Mouse (Mus musculus): ENCODE data around the gene Gm6676. TPM values are rescaled to one million over a fixed set of nuclear protein-coding genes. Genes with fewer than 3 reads are reported as not detected.
A peak's percentile ranks its signal among the peaks of the same experiment; 100 is the strongest.
"Not testable (repeated sequence)": the region's sequence is repeated elsewhere in the genome, so short reads cannot be mapped to it uniquely, and the experiment has no call there.

The Gm6676 gene
- polyA plus RNA-seq (2012; rRNA removed) (not detected in 2 replicates), polyA plus RNA-seq (2014; fragmentation: Nextera tagmentation; extraction: Ambion mirVana) (not detected in 2 replicates)

DNA sequence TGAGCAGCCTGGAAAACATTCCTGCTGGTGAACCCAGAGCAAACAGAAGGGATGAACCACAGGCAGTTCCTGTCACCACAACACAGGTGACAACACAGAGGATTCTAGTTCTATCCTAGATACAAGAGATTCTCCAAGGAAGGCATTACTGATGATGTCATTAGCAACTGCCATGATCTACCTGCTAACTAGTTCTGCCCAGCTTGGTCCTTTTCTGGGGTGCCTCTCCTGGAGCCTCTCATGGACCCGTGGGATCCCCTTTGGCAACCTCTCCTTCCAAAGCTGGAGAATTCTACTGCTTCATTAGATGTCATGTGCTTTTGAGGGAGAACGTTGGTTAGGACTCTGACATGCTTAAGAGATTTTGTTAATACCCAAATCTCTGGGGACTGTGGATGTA, at the start of gene Gm6676:
Gene Gm6676, minus strand, starts transcription at position 101 of the 400 bp plus-strand sequence.
- not testable (repeated sequence) for H3K27ac ChIP-seq (replicated peaks; ENCODE audit: low read depth, low read length); H3K4me2 ChIP-seq (replicated peaks; ENCODE audit: low read depth, low read length, severe bottlenecking); DNase-seq (ENCODE audit: low spot score); H3K27me3 ChIP-seq (ENCODE audit: control insufficient read depth, insufficient read depth, low read length); H3K4me1 ChIP-seq (ENCODE audit: control insufficient read depth, insufficient read depth, low read length); H3K36me3 ChIP-seq (ENCODE audit: control insufficient read depth, insufficient read depth, low read length); ATAC-seq (ENCODE audit: low FRiP score, low read depth); H3K4me3 ChIP-seq (replicated peaks; ENCODE audit: low read length); H3K9me3 ChIP-seq (ENCODE audit: control insufficient read depth, low read length); H3K9ac ChIP-seq (ENCODE audit: low read depth, low read length, severe bottlenecking)
- no CpG with 5 or more reads among the region's 2 CpGs for WGBS

DNA sequence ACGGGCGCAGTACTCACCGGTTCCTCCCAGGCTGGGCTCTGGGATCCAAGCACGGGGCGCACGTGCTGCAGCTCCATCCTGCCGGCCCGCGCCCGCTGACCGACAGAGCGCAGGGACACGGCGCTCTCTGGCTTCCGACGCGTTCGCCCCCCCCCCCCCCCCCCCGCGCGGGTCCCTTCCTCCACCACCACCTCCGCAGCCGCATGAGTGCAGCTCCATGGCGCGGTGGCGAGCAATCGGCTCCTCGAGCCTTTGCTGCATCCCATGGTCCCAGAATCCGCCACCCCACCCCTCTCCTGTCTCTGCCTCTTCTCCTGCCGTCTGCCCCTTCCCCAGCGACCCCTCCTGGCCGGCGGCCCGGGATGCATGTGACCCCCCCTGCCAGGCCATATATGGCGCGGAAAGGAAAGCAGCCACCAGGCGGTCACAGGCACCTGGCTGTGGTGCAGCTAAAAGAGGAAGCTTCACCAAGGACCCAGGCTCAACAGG, 49.3 kb upstream of the Gm6676 start, which contains the start of gene Gm3512:
Gene Gm3512, minus strand, starts transcription at position 51 of the 489 bp plus-strand sequence.
- not testable (repeated sequence) for H3K36me3 ChIP-seq (ENCODE audit: control insufficient read depth, insufficient read depth, low read length); H3K9me3 ChIP-seq (ENCODE audit: control insufficient read depth, low read length); H3K9ac ChIP-seq (ENCODE audit: low read depth, low read length, severe bottlenecking); H3K4me2 ChIP-seq (replicated peaks; ENCODE audit: low read depth, low read length, severe bottlenecking); H3K4me3 ChIP-seq (replicated peaks; ENCODE audit: low read length); H3K27me3 ChIP-seq (ENCODE audit: control insufficient read depth, insufficient read depth, low read length); ATAC-seq (ENCODE audit: low FRiP score, low read depth); H3K27ac ChIP-seq (replicated peaks; ENCODE audit: low read depth, low read length); DNase-seq (ENCODE audit: low spot score); H3K4me1 ChIP-seq (ENCODE audit: control insufficient read depth, insufficient read depth, low read length)
- no CpG with 5 or more reads among the region's 37 CpGs for WGBS

DNA sequence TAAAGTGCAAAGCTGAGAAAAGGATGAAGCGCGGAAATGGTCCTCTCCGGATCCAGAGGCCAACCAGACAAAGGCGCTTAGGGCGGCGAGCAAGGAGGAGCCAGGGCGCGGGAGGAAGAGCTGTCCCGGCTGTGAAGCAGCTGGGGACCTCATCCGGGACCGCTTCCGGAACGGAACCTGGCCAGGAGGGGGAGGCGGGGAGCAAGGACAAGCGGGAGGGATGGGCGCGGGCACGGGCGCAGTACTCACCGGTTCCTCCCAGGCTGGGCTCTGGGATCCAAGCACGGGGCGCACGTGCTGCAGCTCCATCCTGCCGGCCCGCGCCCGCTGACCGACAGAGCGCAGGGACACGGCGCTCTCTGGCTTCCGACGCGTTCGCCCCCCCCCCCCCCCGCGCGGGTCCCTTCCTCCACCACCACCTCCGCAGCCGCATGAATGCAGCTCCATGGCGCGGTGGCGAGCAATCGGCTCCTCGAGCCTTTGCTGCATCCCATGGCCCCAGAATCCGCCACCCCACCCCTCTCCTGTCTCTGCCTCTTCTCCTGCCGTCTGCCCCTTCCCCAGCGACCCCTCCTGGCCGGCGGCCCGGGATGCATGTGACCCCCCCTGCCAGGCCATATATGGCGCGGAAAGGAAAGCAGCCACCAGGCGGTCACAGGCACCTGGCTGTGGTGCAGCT, 19.9 kb downstream of the Gm6676 start:
- 0% methylated on average over 3 of the region's 54 CpGs for WGBS
- peak overlapping the region; percentile 56 for H3K9ac ChIP-seq (ENCODE audit: low read depth, low read length, severe bottlenecking)
- peak overlapping the region; percentile 51 for H3K4me2 ChIP-seq (replicated peaks; ENCODE audit: low read depth, low read length, severe bottlenecking)
- not testable (repeated sequence) for H3K4me1 ChIP-seq (ENCODE audit: control insufficient read depth, insufficient read depth, low read length); H3K27ac ChIP-seq (replicated peaks; ENCODE audit: low read depth, low read length); ATAC-seq (ENCODE audit: low FRiP score, low read depth); H3K27me3 ChIP-seq (ENCODE audit: control insufficient read depth, insufficient read depth, low read length); H3K9me3 ChIP-seq (ENCODE audit: control insufficient read depth, low read length); H3K36me3 ChIP-seq (ENCODE audit: control insufficient read depth, insufficient read depth, low read length)
- DNase-seq (ENCODE audit: low spot score), result peak; percentile 2
- peak overlapping the region; percentile 38 for H3K4me3 ChIP-seq (replicated peaks; ENCODE audit: low read length)

DNA sequence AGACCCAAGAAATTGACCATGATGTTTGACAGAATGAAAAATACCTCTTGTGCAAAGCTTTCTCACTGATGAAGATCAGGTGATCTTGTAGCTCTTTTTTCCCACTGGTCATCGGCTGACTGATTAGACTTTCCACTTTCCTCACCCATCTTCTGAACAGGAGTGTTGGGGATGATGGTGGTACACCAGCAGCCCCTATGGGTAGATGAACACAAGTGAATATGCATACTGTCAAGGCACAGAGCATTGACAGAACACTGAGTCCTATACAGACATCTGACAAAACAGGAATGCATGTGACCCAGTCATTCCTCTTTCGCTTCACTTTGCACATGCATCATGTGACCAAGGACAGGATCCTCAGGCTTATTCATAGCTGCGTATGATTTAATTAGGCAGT, 24.7 kb downstream of the Gm6676 start, which contains the start of gene Gm3696:
Gene Gm3696, minus strand, starts transcription at position 101 of the 400 bp plus-strand sequence.
- H3K27ac ChIP-seq (replicated peaks; ENCODE audit: low read depth, low read length); H3K9me3 ChIP-seq (ENCODE audit: control insufficient read depth, low read length); H3K4me2 ChIP-seq (replicated peaks; ENCODE audit: low read depth, low read length, severe bottlenecking); H3K27me3 ChIP-seq (ENCODE audit: control insufficient read depth, insufficient read depth, low read length); H3K4me3 ChIP-seq (replicated peaks; ENCODE audit: low read length); H3K36me3 ChIP-seq (ENCODE audit: control insufficient read depth, insufficient read depth, low read length); H3K9ac ChIP-seq (ENCODE audit: low read depth, low read length, severe bottlenecking); ATAC-seq (ENCODE audit: low FRiP score, low read depth); H3K4me1 ChIP-seq (ENCODE audit: control insufficient read depth, insufficient read depth, low read length); DNase-seq (ENCODE audit: low spot score): not testable (repeated sequence)
- 79% methylated on average over 1 of the region's 3 CpGs for WGBS

Other genes starting within 250 kb of the Gm6676 start
- gene Gm3667, start 235.4 kb downstream of the Gm6676 start, polyA plus RNA-seq (2012; rRNA removed), result 1.4 and 2.0 TPM in 2 replicates
- gene Gm3667, start 235.4 kb downstream of the Gm6676 start, polyA plus RNA-seq (2014; fragmentation: Nextera tagmentation; extraction: Ambion mirVana), result 0.58 and 0.91 TPM in 2 replicates
- not detected in 2 replicates for gene Gm6356, start 151.6 kb downstream of the Gm6676 start, polyA plus RNA-seq (2012; rRNA removed)
- gene Gm6356, start 151.6 kb downstream of the Gm6676 start, polyA plus RNA-seq (2014; fragmentation: Nextera tagmentation; extraction: Ambion mirVana), result not detected in 2 replicates
- gene Gm10406, start 98.0 kb downstream of the Gm6676 start, polyA plus RNA-seq (2012; rRNA removed), result 2.4 and 2.6 TPM in 2 replicates
- gene Gm10406, start 98.0 kb downstream of the Gm6676 start, polyA plus RNA-seq (2014; fragmentation: Nextera tagmentation; extraction: Ambion mirVana), result 0.58 and 1.4 TPM in 2 replicates
- gene Gm3685, start 80.4 kb downstream of the Gm6676 start, polyA plus RNA-seq (2012; rRNA removed), result not detected in 2 replicates
- gene Gm3685, start 80.4 kb downstream of the Gm6676 start, polyA plus RNA-seq (2014; fragmentation: Nextera tagmentation; extraction: Ambion mirVana), result not detected in 2 replicates
- gene Gm3696, start 24.8 kb downstream of the Gm6676 start, polyA plus RNA-seq (2012; rRNA removed), result 3.6 and 3.8 TPM in 2 replicates
- 1.6 and 1.8 TPM in 2 replicates for gene Gm3696, start 24.8 kb downstream of the Gm6676 start, polyA plus RNA-seq (2014; fragmentation: Nextera tagmentation; extraction: Ambion mirVana)
- 5.8 and 6.3 TPM in 2 replicates for gene Gm3512, start 49.1 kb upstream of the Gm6676 start, polyA plus RNA-seq (2012; rRNA removed)
- gene Gm3512, start 49.1 kb upstream of the Gm6676 start, polyA plus RNA-seq (2014; fragmentation: Nextera tagmentation; extraction: Ambion mirVana), result 4.8 and 4.9 TPM in 2 replicates
- gene Gm16434, start 69.1 kb upstream of the Gm6676 start, polyA plus RNA-seq (2012; rRNA removed), result not detected in 2 replicates
- not detected in 2 replicates for gene Gm16434, start 69.1 kb upstream of the Gm6676 start, polyA plus RNA-seq (2014; fragmentation: Nextera tagmentation; extraction: Ambion mirVana)
- not detected in 2 replicates for gene Gm3727, start 139.3 kb upstream of the Gm6676 start, polyA plus RNA-seq (2012; rRNA removed)
- not detected in 2 replicates for gene Gm3727, start 139.3 kb upstream of the Gm6676 start, polyA plus RNA-seq (2014; fragmentation: Nextera tagmentation; extraction: Ambion mirVana)
- gene Gm3739, start 189.6 kb upstream of the Gm6676 start, polyA plus RNA-seq (2012; rRNA removed), result 1.4 and 1.6 TPM in 2 replicates
- 0.51 and 0.85 TPM in 2 replicates for gene Gm3739, start 189.6 kb upstream of the Gm6676 start, polyA plus RNA-seq (2014; fragmentation: Nextera tagmentation; extraction: Ambion mirVana)
- not detected in 2 replicates for gene Gm5797, start 207.0 kb upstream of the Gm6676 start, polyA plus RNA-seq (2012; rRNA removed)
- not detected in 2 replicates for gene Gm5797, start 207.0 kb upstream of the Gm6676 start, polyA plus RNA-seq (2014; fragmentation: Nextera tagmentation; extraction: Ambion mirVana)
- not detected in 2 replicates for gene Gm8374, start 239.7 kb upstream of the Gm6676 start, polyA plus RNA-seq (2012; rRNA removed)
- not detected in 2 replicates for gene Gm8374, start 239.7 kb upstream of the Gm6676 start, polyA plus RNA-seq (2014; fragmentation: Nextera tagmentation; extraction: Ambion mirVana)

Data from limb, embryonic 14.5 days (tissue).